Mouse (Mus musculus) limb, embryonic 12.5 days (tissue): ENCODE data around the gene Accs. TPM values are rescaled to one million over a fixed set of nuclear protein-coding genes. Genes with fewer than 3 reads are reported as not detected.

Experiments
- ATAC-seq: fragments of 200-750 bp; cut with Nextera tagmentation; 2 replicates; pipeline ENCODE4 v1.8.0; 2017; ENCODE audit warnings: low read depth, moderate TSS enrichment; ENCODE audit not compliant: insufficient number of reproducible peaks, insufficient read depth, low FRiP score, low TSS enrichment
- H3K27ac ChIP-seq: fragments of 300-500 bp; sonication (generic); 2 replicates; pipeline ENCODE4 v1.5.1; 2016; ENCODE audit warnings: mild to moderate bottlenecking, moderate library complexity
- H3K27me3 ChIP-seq: fragments of 300-500 bp; sonication (generic); 2 replicates; pipeline ENCODE4 v1.6.1; 2016; ENCODE audit warnings: mild to moderate bottlenecking, moderate library complexity
- H3K36me3 ChIP-seq: fragments of 300-500 bp; sonication (generic); 2 replicates; pipeline ENCODE4 v1.6.1; 2016; ENCODE audit warnings: mild to moderate bottlenecking, moderate library complexity
- H3K4me1 ChIP-seq: fragments of 300-500 bp; sonication (generic); replicated peaks from 2 replicates; pipeline ENCODE4 v1.6.1; 2016
- H3K4me2 ChIP-seq: fragments of 300-500 bp; sonication (generic); 2 replicates; pipeline ENCODE4 v1.6.1; 2016; ENCODE audit warnings: mild to moderate bottlenecking, moderate library complexity
- H3K4me3 ChIP-seq: fragments of 300-500 bp; sonication (generic); replicated peaks from 2 replicates; pipeline ENCODE4 v1.5.1; 2016; ENCODE audit warnings: mild to moderate bottlenecking
- H3K9ac ChIP-seq: fragments of 300-500 bp; sonication (generic); replicated peaks from 2 replicates; pipeline ENCODE4 v1.6.1; 2016; ENCODE audit warnings: mild to moderate bottlenecking, moderate library complexity
- H3K9me3 ChIP-seq: fragments of 300-500 bp; sonication (generic); 2 replicates; pipeline ENCODE4 v1.6.1; 2016; ENCODE audit warnings: mild to moderate bottlenecking, moderate library complexity
- WGBS: fragments of 180-500 bp; shearing (Covaris S2); methylation state at CpG from one replicate; pipeline ENCODE4 v1.1.7; 2016; 5-methylcytosine and 5-hydroxymethylcytosine counted together
- polyA plus RNA-seq: library from polyadenylated mRNA; unstranded; fragments of >200 nt; fragmentation: Nextera tagmentation; extraction: Ambion mirVana; gene quantifications from 2 replicates; pipeline ENCODE4 v1.2.1, GENCODE M21; 2016

The Accs gene
- polyA plus RNA-seq, 1 experiment from 2014 or later: 8.8 TPM

DNA sequence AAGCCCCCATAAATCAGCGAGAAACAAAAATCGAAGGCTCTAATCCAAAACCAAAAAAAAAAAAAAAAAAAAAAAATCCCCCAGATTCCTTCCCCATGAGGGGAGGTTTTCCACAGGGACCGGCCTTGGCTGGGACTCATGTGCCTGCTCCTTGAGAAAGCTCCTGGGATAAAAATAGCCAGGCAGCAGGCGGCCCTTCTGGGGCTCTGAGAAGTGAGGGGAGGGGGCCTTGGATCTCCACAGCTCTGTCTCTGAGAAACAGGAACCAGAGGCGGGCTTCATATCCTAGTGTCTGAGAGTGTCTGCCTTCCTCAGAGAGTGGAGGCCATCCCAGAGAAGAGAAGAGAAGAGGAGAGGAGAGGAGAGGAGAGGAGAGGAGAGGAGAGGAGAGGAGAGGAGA lies 27.3 kb upstream of the Accs start:
- ATAC-seq: no peak
- no peak overlapping the region for H3K4me3 ChIP-seq
- H3K4me1 ChIP-seq: peaks cover 13% of the 10 kb centered on the region
- H3K4me2 ChIP-seq: no peak overlapping the region
- H3K9me3 ChIP-seq: no peaks in the 10 kb centered on the region
- no peak overlapping the region for H3K9ac ChIP-seq
- 0 out of 2 replicates have a peak, but pooled peaks cover 5% of the 10 kb centered on the region for H3K27me3 ChIP-seq
- WGBS: 68% methylated on average over 5 of the region's 5 CpGs
- no peak overlapping the region for H3K27ac ChIP-seq
- no peaks in the 10 kb centered on the region for H3K36me3 ChIP-seq

DNA sequence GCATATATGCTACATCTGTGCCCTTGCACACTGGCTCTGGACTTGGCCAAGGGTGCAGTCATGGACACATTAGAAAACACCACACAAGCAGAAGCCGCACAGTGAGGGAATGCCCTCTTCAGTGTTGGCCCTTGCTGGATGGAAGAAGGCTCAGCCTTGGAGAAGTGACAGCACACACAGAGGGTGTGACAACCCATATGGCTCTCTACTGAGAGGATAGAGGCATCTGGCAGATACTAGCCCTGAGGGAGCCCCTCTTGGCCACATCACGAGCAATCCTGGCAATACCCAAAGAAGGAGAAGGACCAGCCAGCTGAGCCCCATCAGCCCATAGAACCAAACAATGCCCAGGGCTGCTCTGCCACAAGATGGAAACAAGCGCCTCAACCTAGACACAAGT lies 24.9 kb upstream of the Accs start:
- 0 out of 2 replicates have a peak, but pooled peaks cover 5% of the 10 kb centered on the region for H3K27me3 ChIP-seq
- 86% methylated on average over 3 of the region's 3 CpGs for WGBS
- H3K36me3 ChIP-seq: no peaks in the 10 kb centered on the region
- no peaks in the 10 kb centered on the region for H3K9me3 ChIP-seq
- no peak overlapping the region for H3K9ac ChIP-seq
- H3K4me2 ChIP-seq: no peak overlapping the region
- no peak for ATAC-seq
- no peak overlapping the region for H3K27ac ChIP-seq
- peaks cover 13% of the 10 kb centered on the region for H3K4me1 ChIP-seq
- H3K4me3 ChIP-seq: no peak overlapping the region

DNA sequence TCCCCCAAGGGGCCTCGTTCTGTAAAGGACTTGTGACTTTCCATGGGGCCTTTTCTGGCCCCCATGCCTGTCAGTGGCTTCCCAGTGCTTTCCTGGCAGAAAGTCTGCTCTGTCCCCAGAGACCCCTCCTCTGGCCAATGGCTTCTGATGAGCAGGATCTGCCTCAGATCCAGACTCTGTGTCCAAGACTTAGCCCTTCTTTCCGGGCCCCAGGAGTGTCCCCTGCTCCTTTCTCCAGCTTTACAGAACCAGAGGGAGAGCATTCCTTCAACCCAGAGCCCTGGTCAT lies 24.4 kb upstream of the Accs start:
- Histone ChIP-seq H3K4me1 (peaks cover 13% of the 10 kb centered on the region), H3K4me2 (no peak overlapping the region), H3K27ac (no peak overlapping the region), H3K36me3 (no peaks in the 10 kb centered on the region), H3K27me3 (0 out of 2 replicates have a peak, but pooled peaks cover 5% of the 10 kb centered on the region), H3K4me3 (no peak overlapping the region), H3K9ac (0 out of 2 replicates have a peak overlapping the region, but pooled peaks have one; percentile 23), H3K9me3 (no peaks in the 10 kb centered on the region)
- ATAC-seq: no peak
- 22% methylated on average over 2 of the region's 2 CpGs for WGBS

DNA sequence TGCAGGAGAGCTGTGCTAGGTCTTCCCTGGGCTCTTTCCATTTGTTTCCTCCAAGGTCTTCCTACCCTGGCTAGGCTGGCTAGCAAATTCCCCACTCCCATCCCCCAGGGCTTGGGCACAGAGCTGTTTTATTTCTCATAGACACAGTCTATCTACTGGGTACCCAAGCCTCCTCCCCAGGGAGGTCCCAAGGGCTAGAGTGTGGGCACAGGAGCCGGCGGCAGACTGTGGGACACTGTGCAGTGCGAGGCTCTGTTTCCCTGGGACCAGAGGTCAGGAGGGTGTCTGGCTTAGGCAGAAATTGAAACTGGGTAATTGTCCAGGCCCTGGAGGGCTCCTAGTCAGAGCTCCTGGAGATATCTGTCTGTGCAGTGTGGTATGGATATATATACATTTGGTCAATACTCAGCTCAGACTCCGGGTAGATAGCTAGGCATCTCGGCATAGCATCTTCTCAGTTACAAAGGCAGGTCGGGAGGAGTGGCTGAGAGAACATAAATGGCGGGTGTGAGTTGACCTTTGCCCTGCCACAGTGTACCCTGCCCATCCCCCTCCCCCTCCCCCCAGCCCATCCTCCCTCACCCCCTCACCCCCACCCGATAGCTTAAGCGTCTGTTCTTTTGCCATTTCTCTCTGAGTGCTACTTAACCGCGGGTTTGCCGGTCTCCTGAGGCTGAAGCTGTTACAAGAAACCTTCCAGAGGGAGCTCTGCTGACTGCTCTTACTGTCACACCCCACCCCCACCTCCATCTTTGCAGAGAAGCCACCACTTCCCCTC lies 23.9 kb upstream of the Accs start:
- no peak overlapping the region for H3K27ac ChIP-seq
- H3K4me1 ChIP-seq: peaks cover 13% of the 10 kb centered on the region
- WGBS: 13% methylated on average over 12 of the region's 12 CpGs
- H3K27me3 ChIP-seq: 0 out of 2 replicates have a peak, but pooled peaks cover 5% of the 10 kb centered on the region
- H3K9ac ChIP-seq: 0 out of 2 replicates have a peak overlapping the region, but pooled peaks have one; percentile 23
- H3K4me3 ChIP-seq: no peak overlapping the region
- no peak overlapping the region for H3K4me2 ChIP-seq
- H3K36me3 ChIP-seq: no peaks in the 10 kb centered on the region
- no peaks in the 10 kb centered on the region for H3K9me3 ChIP-seq
- 0 out of 2 replicates have a peak, but pooled peaks have one; percentile 35 for ATAC-seq

DNA sequence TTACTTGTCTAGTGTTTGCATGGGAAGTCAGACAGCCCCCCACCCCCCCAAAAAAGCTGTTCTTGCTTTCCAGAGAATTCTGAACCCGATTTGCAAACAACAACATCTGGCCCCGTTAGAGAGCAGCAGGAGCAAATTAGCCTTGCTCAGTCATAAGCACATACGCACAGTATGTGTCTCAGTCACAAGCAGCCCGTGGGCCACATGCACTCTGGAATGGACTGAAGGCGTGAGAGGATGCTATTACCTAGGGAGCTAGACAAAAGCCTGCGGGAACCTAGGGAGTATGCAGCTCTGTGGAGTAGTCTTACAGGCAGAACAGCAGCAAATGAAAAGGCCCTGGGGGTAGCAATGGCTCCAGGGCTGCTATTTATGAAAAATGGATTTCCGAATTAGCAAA lies 22.5 kb upstream of the Accs start:
- H3K36me3 ChIP-seq: no peaks in the 10 kb centered on the region
- H3K9ac ChIP-seq: no peak overlapping the region
- no peak overlapping the region for H3K4me2 ChIP-seq
- H3K4me3 ChIP-seq: no peak overlapping the region
- no peak overlapping the region for H3K27ac ChIP-seq
- peaks cover 13% of the 10 kb centered on the region for H3K4me1 ChIP-seq
- H3K27me3 ChIP-seq: 0 out of 2 replicates have a peak, but pooled peaks cover 5% of the 10 kb centered on the region
- 43% methylated on average over 7 of the region's 7 CpGs for WGBS
- ATAC-seq: no peak
- H3K9me3 ChIP-seq: no peaks in the 10 kb centered on the region

DNA sequence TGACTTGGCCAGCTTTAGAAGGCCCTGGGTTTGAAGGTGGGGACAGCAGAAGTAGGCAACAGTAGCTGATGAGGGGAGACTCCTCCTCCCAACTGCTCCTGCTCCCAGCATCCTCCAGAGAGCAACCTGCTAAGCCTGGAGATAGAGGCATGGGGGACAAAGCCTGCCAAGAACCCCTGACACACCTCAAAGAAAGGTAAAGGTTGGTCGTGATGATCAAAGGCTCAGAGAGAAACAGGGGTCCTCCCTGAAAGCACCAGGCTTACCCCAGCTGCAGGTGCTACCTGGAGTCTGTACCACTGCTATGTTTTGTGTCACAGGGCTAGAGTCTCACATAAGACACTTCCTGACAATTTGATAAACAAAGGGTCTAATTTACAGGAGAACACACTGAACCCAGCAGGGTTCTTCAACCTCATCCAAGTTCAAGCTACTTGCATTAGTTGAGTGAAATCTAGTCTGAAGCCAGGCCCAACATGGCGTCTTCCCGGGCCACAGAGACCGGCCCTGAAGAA lies 21.7 kb upstream of the Accs start:
- H3K36me3 ChIP-seq: no peaks in the 10 kb centered on the region
- H3K4me1 ChIP-seq: peaks cover 13% of the 10 kb centered on the region
- H3K9me3 ChIP-seq: no peaks in the 10 kb centered on the region
- H3K27me3 ChIP-seq: 0 out of 2 replicates have a peak, but pooled peaks cover 5% of the 10 kb centered on the region
- H3K27ac ChIP-seq: no peak overlapping the region
- no peak overlapping the region for H3K4me2 ChIP-seq
- ATAC-seq: no peak
- no peak overlapping the region for H3K9ac ChIP-seq
- 91% methylated on average over 4 of the region's 4 CpGs for WGBS
- H3K4me3 ChIP-seq: no peak overlapping the region

DNA sequence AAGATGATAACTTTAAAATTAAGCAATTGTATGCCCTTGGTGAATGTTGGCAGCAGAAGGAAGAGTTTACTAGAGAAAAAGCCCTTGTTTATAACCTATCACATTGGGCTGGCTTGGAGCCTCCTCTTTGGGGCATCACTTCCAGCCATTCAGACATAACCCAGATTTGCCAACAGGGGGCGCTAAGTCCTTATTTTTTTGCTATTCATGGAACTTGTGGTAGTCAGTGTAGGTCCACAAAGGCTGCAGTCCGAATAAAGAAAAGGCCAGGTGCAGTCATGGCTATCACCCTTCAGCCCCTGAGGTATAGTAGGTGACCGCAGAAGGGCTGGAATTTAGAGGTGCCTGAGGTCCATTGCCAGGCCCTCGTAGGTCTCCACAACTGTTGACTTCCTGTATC lies 21.1 kb upstream of the Accs start:
- no peak for ATAC-seq
- 48% methylated on average over 4 of the region's 4 CpGs for WGBS

DNA sequence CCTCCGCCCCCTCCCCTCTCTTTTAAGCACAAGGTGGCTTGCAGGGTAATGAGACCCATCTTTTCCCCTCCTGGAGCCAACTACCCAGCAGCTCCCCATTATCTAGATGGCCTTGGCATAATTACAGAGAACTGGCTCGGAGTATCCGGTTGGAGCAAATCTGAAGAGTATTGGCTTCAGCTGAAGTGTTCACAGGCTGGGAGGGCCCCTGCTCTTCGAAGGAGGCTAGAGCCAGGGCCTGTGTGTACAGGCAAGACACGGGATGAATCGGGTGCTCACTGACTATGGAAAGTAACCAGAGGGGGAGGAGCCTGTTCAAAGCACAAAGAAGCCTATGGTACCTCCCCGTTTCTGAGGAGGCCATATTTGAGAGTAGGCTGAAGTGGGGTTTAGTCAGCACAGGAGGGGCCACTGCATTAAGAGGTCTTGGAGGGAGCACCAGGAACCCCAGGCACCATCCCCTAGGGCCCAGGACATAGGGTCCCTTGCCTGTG lies 19.4 kb upstream of the Accs start, which contains the start of gene Accsl:
Gene Accsl (minus strand): TSS at position 51 of the 494 bp plus-strand sequence.
- Histone ChIP-seq H3K36me3 (no peaks in the 10 kb centered on the region), H3K4me1 (peaks cover 11% of the 10 kb centered on the region), H3K9me3 (no peaks in the 10 kb centered on the region), H3K9ac (no peak within 1 kb of the TSS), H3K27me3 (0 out of 2 replicates have a peak, but pooled peaks cover 5% of the 10 kb centered on the region), H3K27ac (no peak within 1 kb of the TSS), H3K4me3 (no peak within 1 kb of the TSS), H3K4me2 (no peak within 1 kb of the TSS)
- ATAC-seq: no peak
- WGBS: 77% methylated on average over 7 of the region's 7 CpGs

More for the DNA sequence above, 21.1 kb upstream of the Accs start:
- Histone ChIP-seq H3K27ac (no peak overlapping the region), H3K4me1 (peaks cover 13% of the 10 kb centered on the region), H3K36me3 (no peaks in the 10 kb centered on the region), H3K4me2 (no peak overlapping the region), H3K9me3 (no peaks in the 10 kb centered on the region), H3K9ac (no peak overlapping the region), H3K4me3 (no peak overlapping the region), H3K27me3 (0 out of 2 replicates have a peak, but pooled peaks cover 5% of the 10 kb centered on the region)

DNA sequence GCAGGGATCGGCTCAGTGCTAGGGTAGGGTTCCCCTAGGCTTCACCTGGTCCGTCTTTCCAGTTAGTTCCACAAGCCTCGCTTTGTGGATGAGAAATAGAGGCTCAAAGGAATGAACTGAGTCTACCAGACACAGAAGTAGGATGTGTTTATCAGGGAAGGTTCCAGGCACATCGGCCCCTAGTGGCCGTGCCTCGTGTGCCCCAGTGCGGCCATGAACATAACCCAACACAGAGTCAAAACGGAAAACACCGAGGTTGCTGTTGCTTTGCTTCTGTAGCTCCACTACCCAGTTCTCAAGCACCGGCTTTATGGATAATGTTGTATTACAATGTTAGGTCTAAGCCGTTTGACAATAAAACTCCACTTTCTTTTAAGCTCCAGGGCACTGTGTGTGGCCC lies 18.8 kb upstream of the Accs start:
- Histone ChIP-seq H3K36me3 (no peaks in the 10 kb centered on the region), H3K4me3 (no peak overlapping the region), H3K27me3 (0 out of 2 replicates have a peak, but pooled peaks cover 5% of the 10 kb centered on the region), H3K27ac (no peak overlapping the region), H3K4me1 (peaks cover 5% of the 10 kb centered on the region; the same call in 1 of the 2 replicates), H3K9me3 (no peaks in the 10 kb centered on the region), H3K4me2 (no peak overlapping the region), H3K9ac (no peak overlapping the region)
- ATAC-seq: no peak
- WGBS: 88% methylated on average over 11 of the region's 11 CpGs

DNA sequence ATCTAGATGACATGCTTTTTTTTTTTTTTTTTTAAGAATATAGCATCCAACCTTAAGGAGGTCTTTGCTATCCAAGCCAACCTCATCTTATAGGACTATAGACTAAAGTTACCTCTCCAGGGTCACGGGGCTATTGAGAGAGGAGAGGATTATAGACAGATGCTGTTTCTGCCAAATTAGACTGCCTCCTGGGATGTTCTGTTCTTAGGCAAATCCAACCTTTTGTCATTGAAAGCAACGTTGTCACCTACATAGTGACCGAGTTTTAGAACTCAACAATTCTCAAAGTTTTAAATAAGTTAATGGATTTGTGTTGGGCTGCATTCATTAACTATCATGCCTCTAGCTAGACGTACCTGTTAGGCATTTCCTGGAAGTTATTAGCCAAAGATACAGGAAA lies 13.5 kb upstream of the Accs start:
- Histone ChIP-seq H3K4me1 (no peaks in the 10 kb centered on the region), H3K4me3 (no peak overlapping the region), H3K4me2 (no peak overlapping the region), H3K9ac (no peak overlapping the region), H3K36me3 (no peaks in the 10 kb centered on the region), H3K9me3 (no peaks in the 10 kb centered on the region), H3K27me3 (no peaks in the 10 kb centered on the region), H3K27ac (no peak overlapping the region)
- WGBS: 65% methylated on average over 4 of the region's 4 CpGs
- ATAC-seq: no peak

DNA sequence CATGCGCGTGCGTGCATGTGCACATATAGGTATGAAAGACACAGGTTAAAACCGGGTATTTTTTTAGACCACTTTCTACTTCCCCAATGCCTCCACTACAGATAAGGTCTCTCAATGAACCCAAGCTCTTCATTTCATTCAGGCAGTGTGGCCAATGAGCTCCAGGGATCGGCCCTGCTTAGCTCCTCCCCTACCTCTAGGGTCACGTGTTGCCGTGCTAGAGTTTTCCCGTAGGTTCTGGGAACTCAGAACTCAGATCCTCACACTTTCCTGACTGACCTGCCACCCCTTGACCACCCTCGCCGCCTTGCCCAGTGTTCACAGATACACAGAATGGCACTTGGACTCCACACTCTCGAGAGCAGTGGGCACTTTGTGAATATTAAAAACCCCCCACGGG lies 9.1 kb upstream of the Accs start:
- no peak overlapping the region for H3K4me2 ChIP-seq
- H3K9me3 ChIP-seq: no peaks in the 10 kb centered on the region
- H3K4me3 ChIP-seq: no peak overlapping the region
- H3K9ac ChIP-seq: no peak overlapping the region
- WGBS: 75% methylated on average over 12 of the region's 12 CpGs
- H3K4me1 ChIP-seq: no peaks in the 10 kb centered on the region
- no peaks in the 10 kb centered on the region for H3K27me3 ChIP-seq
- H3K27ac ChIP-seq: no peak overlapping the region
- H3K36me3 ChIP-seq: no peaks in the 10 kb centered on the region
- no peak for ATAC-seq
